In genomic region chr2:169404908-169405690, GRCm38 (mm10) we compare ENCODE assay signal across 11 mouse cellular contexts.
A peak's percentile ranks its signal among the peaks of the same experiment; 100 is the strongest.
DNase-seq lines count a peak whose midpoint lies in the region; ATAC-seq lines count a peak whose summit lies in the region.
"Had no signal": no experiment of that assay in that cellular context is flagged by ENCODE, and none has a peak within 500 bp of the region (broad histone marks: within the 10 kb centered on the region; RNA-seq: fewer than 3 reads in every experiment).

No protein-coding gene starts in this region.

- peak overlapping the region; percentile 58 for H3K27ac ChIP-seq in forebrain, embryonic 16.5 days (ENCODE audit: low read length)
- no peak overlapping the region for H3K27ac ChIP-seq in liver, embryonic 12.5 days

- H3K4me3 ChIP-seq in forebrain, embryonic 16.5 days (replicated peaks; ENCODE audit: low read length) = no peak overlapping the region
- H3K4me3 ChIP-seq in liver, embryonic 12.5 days = no peak overlapping the region
- H3K4me3 ChIP-seq: heart, embryonic 12.5 days had no signal

- ATAC-seq in forebrain, embryonic 16.5 days = peak; percentile 95
- no peak for ATAC-seq in liver, embryonic 12.5 days

- peaks cover 5% of the 10 kb centered on the region; the same call in 1 of the 2 replicates for H3K27me3 ChIP-seq in forebrain, embryonic 16.5 days (replicated peaks; ENCODE audit: control insufficient read depth, insufficient read depth, low read length)
- no peaks in the 10 kb centered on the region for H3K27me3 ChIP-seq in liver, embryonic 12.5 days (replicated peaks)
- H3K27me3 ChIP-seq: heart, embryonic 12.5 days had no signal

- H3K9me3 ChIP-seq in forebrain, embryonic 16.5 days (ENCODE audit: control insufficient read depth, low read length) = no peaks in the 10 kb centered on the region
- H3K9me3 ChIP-seq in liver, embryonic 12.5 days (replicated peaks) = peaks cover 23% of the 10 kb centered on the region; the same call in 1 of the 2 replicates

- H3K36me3 ChIP-seq in forebrain, embryonic 16.5 days (ENCODE audit: control insufficient read depth, insufficient read depth) = no peaks in the 10 kb centered on the region
- H3K36me3 ChIP-seq in liver, embryonic 12.5 days = no peaks in the 10 kb centered on the region
- H3K36me3 ChIP-seq: heart, embryonic 12.5 days had no signal

- no peak overlapping the region for H3K9ac ChIP-seq in forebrain, embryonic 16.5 days (replicated peaks; ENCODE audit: low read depth, low read length)
- no peak overlapping the region for H3K9ac ChIP-seq in liver, embryonic 12.5 days
- H3K9ac ChIP-seq: heart, embryonic 12.5 days had no signal

- WGBS in forebrain, embryonic 16.5 days = 13% methylated on average over 6 of the region's 6 CpGs
- WGBS in liver, embryonic 12.5 days (ENCODE audit: insufficient replicate concordance) = 32% methylated on average over 6 of the region's 6 CpGs

- peaks cover 12% of the 10 kb centered on the region for H3K4me1 ChIP-seq in forebrain, embryonic 16.5 days (replicated peaks; ENCODE audit: control insufficient read depth, insufficient read depth, low read length)
- H3K4me1 ChIP-seq in liver, embryonic 12.5 days = no peaks in the 10 kb centered on the region
- H3K4me1 ChIP-seq: heart, embryonic 12.5 days had no signal

- H3K4me2 ChIP-seq in forebrain, embryonic 16.5 days (ENCODE audit: low read length) = no peak overlapping the region
- no peak overlapping the region for H3K4me2 ChIP-seq in liver, embryonic 12.5 days
- H3K4me2 ChIP-seq: heart, embryonic 12.5 days had no signal

- peak; percentile 73 for DNase-seq in ES-CJ7 (ENCODE audit: low read depth, low spot score)
- DNase-seq in brain, adult 2 months (ENCODE audit: low read depth, low spot score) = peak; percentile 67
- DNase-seq in mesoderm, embryonic 11.5 days (ENCODE audit: low read depth, low spot score) = peak; percentile 83
- DNase-seq in thymus, postnatal 10 days (ENCODE audit: low spot score in 2 of 2) = no peak
- no peak for DNase-seq in heart, adult 18-20 months
- DNase-seq in spleen, postnatal 14 days (ENCODE audit: low spot score in 2 of 2) = no peak
- DNase-seq: lung, postnatal 14 days; thymus, postnatal 4 days had no signal

Comparison
In these comparisons a context has a peak if more than half of its experiments do, and no peak if none do; other contexts are left out.
1. DNase-seq: peak in ES-CJ7 (single experiment), brain, adult 2 months (single experiment) and mesoderm, embryonic 11.5 days (single experiment); none in thymus, postnatal 10 days (0 of 2), heart, adult 18-20 months (0 of 2) and spleen, postnatal 14 days (0 of 2).